Mouse (Mus musculus): Measurements from ENCODE around the gene Lrrc49. TPM values are rescaled to one million over a fixed set of nuclear protein-coding genes. Genes with fewer than 3 reads are reported as not detected.

Gene Lrrc49
- polyA plus RNA-seq (2012; rRNA removed; ENCODE audit: low replicate concordance): 1.1 and 1.3 TPM in 2 replicates

DNA sequence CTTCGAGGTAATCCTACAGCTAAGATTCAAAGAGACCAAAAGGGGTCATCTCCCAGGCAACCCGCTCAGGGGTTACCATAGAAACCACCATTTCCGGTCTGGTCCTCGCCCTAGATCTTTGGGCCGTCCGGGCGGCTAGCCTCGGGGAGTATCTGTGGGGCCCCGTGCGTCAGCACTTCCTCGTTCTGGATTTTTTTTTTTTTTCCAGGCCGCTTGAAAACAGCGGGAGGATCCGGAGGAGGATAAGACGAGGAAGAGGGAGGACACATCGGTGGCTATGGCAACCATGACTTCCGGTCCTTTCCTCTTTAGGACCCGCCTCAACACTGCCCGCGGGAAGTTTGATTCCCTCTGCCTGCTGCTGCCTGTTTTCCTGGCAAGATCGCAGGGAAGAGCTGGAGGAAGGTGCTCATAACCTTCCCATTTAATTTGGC lies at the start of gene Lrrc49:
TSS of gene Lrrc49 (minus strand) at position 268 of the 434 bp plus-strand sequence.

DNA sequence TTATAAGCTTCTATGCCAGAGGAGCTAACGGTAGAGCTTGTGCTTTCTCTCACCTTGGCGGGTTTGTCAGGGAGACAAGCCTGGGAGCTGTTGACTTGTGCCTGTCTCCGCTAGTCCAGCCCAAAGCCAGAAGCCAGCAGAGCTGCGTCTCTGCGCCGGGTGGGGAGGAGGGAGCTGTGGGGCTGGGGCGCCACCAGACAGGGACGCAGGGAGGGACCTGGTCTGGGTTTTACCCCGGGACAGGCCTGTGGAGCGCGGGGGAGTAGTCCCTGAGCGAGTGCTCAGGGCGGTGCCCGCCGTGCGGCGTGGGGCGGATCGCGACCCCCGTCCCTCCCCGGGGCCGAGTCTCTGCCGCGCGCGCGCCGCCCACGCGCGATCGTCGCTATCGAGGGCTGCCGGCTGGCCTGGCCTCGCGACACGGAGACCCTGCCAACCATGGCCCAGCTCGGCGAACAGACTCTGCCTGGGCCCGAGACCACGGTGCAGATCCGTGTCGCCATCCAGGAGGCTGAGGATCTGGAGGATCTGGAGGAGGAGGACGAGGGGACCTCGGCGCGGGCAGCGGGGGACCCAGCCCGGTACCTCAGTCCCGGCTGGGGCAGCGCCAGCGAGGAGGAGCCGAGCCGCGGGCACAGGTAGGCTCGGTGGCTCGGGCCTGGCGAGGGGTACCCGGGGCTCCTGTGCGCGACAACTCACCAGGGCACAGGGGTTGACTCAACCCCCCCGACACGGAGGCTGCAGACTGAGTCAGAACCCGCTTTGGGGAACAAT lies 25.0 kb upstream of the Lrrc49 start, which contains the start of gene Larp6:
TSS of gene Larp6 (plus strand) at position 219 of the 771 bp plus-strand sequence.

DNA sequence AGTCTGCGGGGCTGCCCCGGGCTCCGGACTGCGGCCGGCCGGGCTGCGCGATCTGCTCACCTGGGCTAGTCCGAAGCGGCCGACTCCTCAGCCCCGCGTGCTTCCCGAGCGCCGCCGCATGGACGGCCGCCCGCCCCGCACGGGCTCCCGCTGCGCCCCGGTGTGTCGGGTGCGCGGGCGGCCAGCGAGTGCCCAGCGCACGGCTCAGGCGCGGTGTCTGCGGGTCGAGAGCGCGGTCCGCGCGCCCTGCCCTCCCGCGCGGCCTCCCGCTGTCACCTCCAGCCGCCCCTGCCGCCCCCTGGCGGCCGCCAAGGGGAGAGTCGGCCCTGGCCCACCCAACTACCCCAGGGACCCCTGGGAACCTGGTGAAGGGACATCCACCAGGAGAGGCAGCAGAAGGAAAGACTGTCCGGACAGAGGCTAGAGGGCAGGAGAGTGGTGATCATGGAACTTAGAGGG lies 166.1 kb downstream of the Lrrc49 start, which contains the start of gene Thsd4:
TSS of gene Thsd4 (minus strand) at position 241 of the 459 bp plus-strand sequence.

Other genes starting within 250 kb of the Lrrc49 start
- gene Thsd4, start 166.1 kb downstream of the Lrrc49 start, polyA plus RNA-seq (2012; rRNA removed; ENCODE audit: low replicate concordance): 4.6 and 4.8 TPM in 2 replicates
- 0.57 and 0.66 TPM in 2 replicates for gene Larp6, start 24.8 kb upstream of the Lrrc49 start, polyA plus RNA-seq (2012; rRNA removed; ENCODE audit: low replicate concordance)
- 11.5 and 14.5 TPM in 2 replicates for gene Uaca, start 106.4 kb upstream of the Lrrc49 start, polyA plus RNA-seq (2012; rRNA removed; ENCODE audit: low replicate concordance)

All from duodenum, adult 2 months (tissue).